In genomic region chr1:34237689-34238091, GRCm38 (mm10) we compare ENCODE assay signal across 7 mouse cellular contexts.
DNase-seq lines count a peak whose midpoint lies in the region; ATAC-seq and TF ChIP-seq lines count a peak whose summit lies in the region.

No protein-coding gene starts in this region.

- no peak overlapping the region for H3K27ac ChIP-seq in embryonic facial prominence, embryonic 13.5 days
- H3K27ac ChIP-seq in heart, embryonic 11.5 days (ENCODE audit: low read depth, low read length) = no peak overlapping the region
- peak overlapping the region; percentile 22; the same call in 1 of the 2 replicates for H3K27ac ChIP-seq in kidney, postnatal 0 days
- no peak overlapping the region for H3K27ac ChIP-seq in midbrain, embryonic 12.5 days (replicated peaks)

- no peaks in the 10 kb centered on the region for H3K9me3 ChIP-seq in embryonic facial prominence, embryonic 13.5 days
- no peaks in the 10 kb centered on the region for H3K9me3 ChIP-seq in heart, embryonic 11.5 days (replicated peaks; ENCODE audit: control insufficient read depth, low read length)
- H3K9me3 ChIP-seq in kidney, postnatal 0 days (replicated peaks; ENCODE audit: low read length) = no peaks in the 10 kb centered on the region
- H3K9me3 ChIP-seq in midbrain, embryonic 12.5 days = no peaks in the 10 kb centered on the region

- 62% methylated on average over 12 of the region's 12 CpGs for WGBS in embryonic facial prominence, embryonic 13.5 days
- WGBS in heart, embryonic 11.5 days (ENCODE audit: insufficient replicate concordance) = 69% methylated on average over 12 of the region's 12 CpGs
- 62% methylated on average over 12 of the region's 12 CpGs for WGBS in kidney, postnatal 0 days
- 27% methylated on average over 12 of the region's 12 CpGs for WGBS in midbrain, embryonic 12.5 days

- H3K27me3 ChIP-seq in embryonic facial prominence, embryonic 13.5 days = peaks cover 6% of the 10 kb centered on the region
- no peaks in the 10 kb centered on the region for H3K27me3 ChIP-seq in heart, embryonic 11.5 days (ENCODE audit: control insufficient read depth, insufficient read depth, low read length)
- H3K27me3 ChIP-seq in kidney, postnatal 0 days (ENCODE audit: insufficient read depth, low read length) = no peaks in the 10 kb centered on the region
- peaks cover 13% of the 10 kb centered on the region; the same call in 1 of the 2 replicates for H3K27me3 ChIP-seq in midbrain, embryonic 12.5 days

- DNase-seq in kidney, postnatal 0 days (ENCODE audit: low spot score) = peak; percentile 28
- DNase-seq in cerebellum, adult 11-12 months = no peak
- DNase-seq in adrenal gland, postnatal 10 days = no peak

- H3K9ac ChIP-seq in embryonic facial prominence, embryonic 13.5 days = no peak overlapping the region
- H3K9ac ChIP-seq in heart, embryonic 11.5 days (ENCODE audit: low read depth, low read length) = 0 out of 2 replicates have a peak overlapping the region, but pooled peaks have one; percentile 16
- H3K9ac ChIP-seq in kidney, postnatal 0 days (ENCODE audit: low read depth, low read length) = 0 out of 2 replicates have a peak overlapping the region, but pooled peaks have one; percentile 18
- H3K9ac ChIP-seq in midbrain, embryonic 12.5 days (replicated peaks) = no peak overlapping the region; the same call in 1 of the 2 replicates

- peaks cover 17% of the 10 kb centered on the region for H3K4me1 ChIP-seq in embryonic facial prominence, embryonic 13.5 days
- H3K4me1 ChIP-seq in heart, embryonic 11.5 days (ENCODE audit: control insufficient read depth, insufficient read depth, low read length) = peaks cover 8% of the 10 kb centered on the region
- H3K4me1 ChIP-seq in kidney, postnatal 0 days (replicated peaks; ENCODE audit: insufficient read depth, low read length) = peaks cover 12% of the 10 kb centered on the region; the same call in 1 of the 2 replicates
- H3K4me1 ChIP-seq in midbrain, embryonic 12.5 days = peaks cover 42% of the 10 kb centered on the region

- TF ChIP-seq CTCF in kidney, postnatal 0 days (IDR thresholded peaks at IDR 0.05; ENCODE audit: low read depth) = no peak

- peaks cover 3% of the 10 kb centered on the region; the same call in 1 of the 2 replicates for H3K36me3 ChIP-seq in embryonic facial prominence, embryonic 13.5 days
- peaks cover 3% of the 10 kb centered on the region; the same call in 1 of the 2 replicates for H3K36me3 ChIP-seq in heart, embryonic 11.5 days (ENCODE audit: control insufficient read depth, insufficient read depth, low read length)
- H3K36me3 ChIP-seq in kidney, postnatal 0 days (ENCODE audit: insufficient read depth, low read length) = peaks cover 2% of the 10 kb centered on the region; the same call in 1 of the 2 replicates
- peaks cover under 1% of the 10 kb centered on the region; the same call in 1 of the 2 replicates for H3K36me3 ChIP-seq in midbrain, embryonic 12.5 days

- peak overlapping the region; percentile 96 for H3K4me2 ChIP-seq in embryonic facial prominence, embryonic 13.5 days
- H3K4me2 ChIP-seq in heart, embryonic 11.5 days = peak overlapping the region; percentile 85
- H3K4me2 ChIP-seq in kidney, postnatal 0 days (ENCODE audit: low read length) = peak overlapping the region; percentile 71
- H3K4me2 ChIP-seq in midbrain, embryonic 12.5 days (replicated peaks) = peak overlapping the region; percentile 72

- no peak for ATAC-seq in embryonic facial prominence, embryonic 13.5 days (ENCODE audit: insufficient number of reproducible peaks, insufficient read depth, low FRiP score, low TSS enrichment, low read depth)
- no peak for ATAC-seq in heart, embryonic 11.5 days (replicated peaks; ENCODE audit: insufficient number of reproducible peaks, low FRiP score, low TSS enrichment)
- peak; percentile 60 for ATAC-seq in kidney, postnatal 0 days (replicated peaks; ENCODE audit: low FRiP score, low read depth)
- 0 out of 2 replicates have a peak, but pooled peaks have one; percentile 21 for ATAC-seq in midbrain, embryonic 12.5 days (ENCODE audit: low FRiP score, low read depth)
- no peak for ATAC-seq in CD4-positive, CD25-positive, alpha-beta regulatory T cell, adult 4 months

- peak overlapping the region; percentile 55; the same call in 1 of the 2 replicates for H3K4me3 ChIP-seq in embryonic facial prominence, embryonic 13.5 days
- no peak overlapping the region for H3K4me3 ChIP-seq in heart, embryonic 11.5 days (ENCODE audit: low read depth, low read length)
- H3K4me3 ChIP-seq in kidney, postnatal 0 days (replicated peaks; ENCODE audit: low read depth, low read length) = peak overlapping the region; percentile 41; the same call in 1 of the 2 replicates
- H3K4me3 ChIP-seq in midbrain, embryonic 12.5 days = peak overlapping the region; percentile 43

Comparison
In these comparisons a context has a peak if more than half of its experiments do, and no peak if none do; other contexts are left out.
1. ATAC-seq: peak in kidney, postnatal 0 days (single experiment) and midbrain, embryonic 12.5 days (single experiment); none in embryonic facial prominence, embryonic 13.5 days (single experiment), heart, embryonic 11.5 days (single experiment) and CD4-positive, CD25-positive, alpha-beta regulatory T cell, adult 4 months (single experiment).
2. H3K9ac ChIP-seq: peak in heart, embryonic 11.5 days (single experiment) and kidney, postnatal 0 days (single experiment); none in embryonic facial prominence, embryonic 13.5 days (single experiment) and midbrain, embryonic 12.5 days (single experiment).
3. Peak in every context shown above with its lines, with median percentiles within 50 percentile points of each other: H3K4me2 ChIP-seq.